Mouse (Mus musculus) skeletal muscle tissue, adult 2 months (tissue): Measurements from ENCODE around the gene Adamtsl5.

Experiments used
- DNase-seq: peaks from one replicate; pipeline ENCODE4 v3.0.0-alpha.2; 2012; ENCODE audit warnings: low read depth, low spot score

Gene Adamtsl5

GRCm38 (mm10) chr10:80321014-80321669 is 27.1 kb downstream of the Adamtsl5 start:
- no peak for DNase-seq

- DNase-seq: peak; percentile 89
Measured at GRCm38 (mm10) chr10:80320340-80320760, 27.9 kb downstream of the Adamtsl5 start, which contains the start of gene 2310011J03Rik. Gene 2310011J03Rik (minus strand): TSS chr10:80320537.

- no peak for DNase-seq
Measured at GRCm38 (mm10) chr10:80317011-80317410, 31.2 kb downstream of the Adamtsl5 start.

GRCm38 (mm10) chr10:80316359-80316781 is 31.8 kb downstream of the Adamtsl5 start:
- DNase-seq: no peak

- no peak for DNase-seq
Measured at GRCm38 (mm10) chr10:80315315-80315714, 32.9 kb downstream of the Adamtsl5 start.

- no peak for DNase-seq
Measured at GRCm38 (mm10) chr10:80314494-80315001, 33.7 kb downstream of the Adamtsl5 start.

GRCm38 (mm10) chr10:80313627-80314201 is 34.5 kb downstream of the Adamtsl5 start:
- no peak for DNase-seq

GRCm38 (mm10) chr10:80312586-80313504 is 35.4 kb downstream of the Adamtsl5 start:
- DNase-seq: no peak

- no peak for DNase-seq
Measured at GRCm38 (mm10) chr10:80311560-80311959, 36.7 kb downstream of the Adamtsl5 start.

- no peak for DNase-seq
Measured at GRCm38 (mm10) chr10:80304862-80305261, 43.4 kb downstream of the Adamtsl5 start.

- no peak for DNase-seq
Measured at GRCm38 (mm10) chr10:80304458-80304857, 43.8 kb downstream of the Adamtsl5 start.

GRCm38 (mm10) chr10:80302471-80302881 is 45.7 kb downstream of the Adamtsl5 start:
- peak; percentile 87 for DNase-seq

- no peak for DNase-seq
Measured at GRCm38 (mm10) chr10:80302082-80302355, 46.2 kb downstream of the Adamtsl5 start.

GRCm38 (mm10) chr10:80301256-80302081 is 46.7 kb downstream of the Adamtsl5 start:
- DNase-seq: no peak

GRCm38 (mm10) chr10:80300672-80301181 is 47.5 kb downstream of the Adamtsl5 start:
- no peak for DNase-seq

- DNase-seq: no peak
Measured at GRCm38 (mm10) chr10:80299824-80300223, 48.4 kb downstream of the Adamtsl5 start.

- DNase-seq: no peak
Measured at GRCm38 (mm10) chr10:80299301-80299700, 48.9 kb downstream of the Adamtsl5 start.

GRCm38 (mm10) chr10:80298571-80299281 is 49.5 kb downstream of the Adamtsl5 start:
- no peak for DNase-seq

- no peak for DNase-seq
Measured at GRCm38 (mm10) chr10:80297526-80298133, 50.6 kb downstream of the Adamtsl5 start.

- no peak for DNase-seq
Measured at GRCm38 (mm10) chr10:80296824-80297223, 51.4 kb downstream of the Adamtsl5 start.
